Comparison of ENCODE assay signal across 21 mouse cellular contexts in genomic region chr11:61757151-61757550, GRCm38 (mm10). TPM values are rescaled to one million over a fixed set of nuclear protein-coding genes. Genes with fewer than 3 reads are reported as not detected.
"Had no signal": no experiment of that assay in that cellular context is flagged by ENCODE, and none has a peak within 500 bp of the region (broad histone marks: within the 10 kb centered on the region; RNA-seq: fewer than 3 reads in every experiment).

No protein-coding gene starts in this region.

- H3K9me3 ChIP-seq: limb, embryonic 15.5 days; midbrain, embryonic 10.5 days; neural tube, embryonic 15.5 days; stomach, embryonic 15.5 days had no signal

- H3K4me3 ChIP-seq: limb, embryonic 15.5 days; midbrain, embryonic 10.5 days; myocyte; neural tube, embryonic 15.5 days; stomach, embryonic 15.5 days had no signal

- H3K27me3 ChIP-seq: limb, embryonic 15.5 days; neural tube, embryonic 15.5 days; stomach, embryonic 15.5 days had no signal

- H3K27ac ChIP-seq: kidney, postnatal 0 days; limb, embryonic 15.5 days; midbrain, embryonic 10.5 days; neural tube, embryonic 15.5 days; stomach, embryonic 15.5 days had no signal

- H3K4me2 ChIP-seq: limb, embryonic 15.5 days; lung, embryonic 14.5 days; neural tube, embryonic 15.5 days; stomach, embryonic 15.5 days had no signal

- DNase-seq: kidney, adult 9 months; kidney, postnatal 36 days; layer of hippocampus, adult 9-11 months; layer of hippocampus, postnatal 36 days; lung, embryonic 14.5 days; lung, postnatal 10 days; lung, postnatal 4 days; midbrain, embryonic 14.5 days; right cerebral cortex, adult 18-20 months; right cerebral cortex, postnatal 25 days; thymus, postnatal 36 days had no signal

- ATAC-seq: intestine, postnatal 0 days had no signal

- H3K9ac ChIP-seq: limb, embryonic 15.5 days; lung, embryonic 14.5 days; neural tube, embryonic 15.5 days; stomach, embryonic 15.5 days had no signal

RNA-seq across cellular contexts. Expression of gene Slc5a10, which starts 36.5 kb away (rescaled TPM):
- total RNA-seq: megakaryocyte, adult 5-6 weeks had no signal
- polyA plus RNA-seq: limb, embryonic 15.5 days; lung, embryonic 14.5 days; midbrain, embryonic 10.5 days; midbrain, embryonic 14.5 days; neural tube, embryonic 11.5 days; neural tube, embryonic 15.5 days; small intestine, adult 2 months; stomach, embryonic 15.5 days had no signal
